Mouse (Mus musculus) T-helper 2 cell (primary cell): ENCODE data around the gene Myh2.

Source experiments
- in situ Hi-C: fragments of 300-600 bp; cut with MboI, MseI; formaldehyde crosslinking; loops from one replicate; pipeline ENCODE4 v1.15.1; 2025; ENCODE audit warnings: high pct_unique_total_duplicates

Gene Myh2

DNA sequence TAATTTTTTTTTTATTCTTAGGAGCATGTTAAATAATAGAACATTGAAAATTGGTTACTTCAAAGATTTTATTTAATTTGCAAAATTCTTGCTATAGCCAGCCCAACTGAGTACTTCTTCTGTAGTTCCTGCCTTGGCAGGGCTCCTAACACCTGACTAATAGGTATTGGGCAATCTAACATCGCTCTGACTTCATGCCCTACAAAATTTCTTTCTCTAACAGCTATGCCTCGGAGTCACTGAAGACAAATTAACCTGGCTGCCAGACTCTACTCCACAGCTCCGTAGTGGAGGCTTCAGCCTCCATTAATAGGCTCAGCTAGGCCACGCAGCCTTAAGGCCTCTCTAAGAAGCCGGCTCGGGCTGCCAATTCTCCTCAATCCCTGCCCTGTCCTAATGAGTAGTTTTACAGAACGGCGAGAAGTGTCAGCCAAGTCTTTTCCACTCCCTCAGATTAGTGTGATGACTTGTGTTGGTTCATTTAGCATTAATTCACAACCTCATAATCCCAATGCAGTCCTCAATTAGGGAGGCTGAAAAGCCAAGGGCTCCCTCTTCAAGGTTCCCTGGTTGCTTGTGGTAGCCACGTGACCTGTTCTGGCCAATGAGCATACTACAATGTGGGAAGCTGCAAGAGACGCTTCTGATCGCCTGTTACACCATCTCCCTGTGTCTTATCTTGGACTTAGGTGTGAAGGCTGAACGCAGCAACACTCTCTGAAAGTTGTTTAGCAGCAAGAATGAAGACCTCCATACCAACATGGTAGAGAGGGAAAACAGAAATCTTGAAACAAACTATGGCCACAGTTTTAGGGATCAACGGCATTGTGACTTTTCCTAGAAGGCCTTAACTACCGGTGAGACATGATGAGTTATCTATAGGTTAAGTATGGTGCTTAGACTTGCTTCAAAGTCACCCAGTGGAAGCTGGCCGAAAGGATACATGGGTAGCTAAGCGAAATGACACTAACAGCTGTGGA is 18.9 kb upstream of the Myh2 start:
- in situ Hi-C loops: no loop called here

DNA sequence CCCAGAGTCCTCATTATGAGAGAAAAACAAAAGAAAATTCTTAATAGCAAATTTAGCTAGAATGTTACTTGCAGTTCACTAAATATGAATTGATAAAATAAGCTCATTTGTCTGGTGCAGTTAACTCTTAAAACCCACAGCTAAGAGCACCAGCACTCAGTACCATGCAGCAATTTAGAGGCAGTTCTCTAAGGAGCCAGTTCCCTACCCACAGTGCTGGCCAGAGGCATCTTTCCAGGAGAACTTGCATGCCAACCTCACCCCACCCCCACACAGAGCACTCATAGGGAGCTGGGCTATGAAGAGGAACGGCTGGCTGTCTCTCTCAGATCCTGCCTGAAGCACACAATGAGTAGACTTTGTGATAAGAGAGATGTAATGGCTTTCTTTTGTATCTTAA is 17.7 kb upstream of the Myh2 start:
- in situ Hi-C loops: no loop called here

DNA sequence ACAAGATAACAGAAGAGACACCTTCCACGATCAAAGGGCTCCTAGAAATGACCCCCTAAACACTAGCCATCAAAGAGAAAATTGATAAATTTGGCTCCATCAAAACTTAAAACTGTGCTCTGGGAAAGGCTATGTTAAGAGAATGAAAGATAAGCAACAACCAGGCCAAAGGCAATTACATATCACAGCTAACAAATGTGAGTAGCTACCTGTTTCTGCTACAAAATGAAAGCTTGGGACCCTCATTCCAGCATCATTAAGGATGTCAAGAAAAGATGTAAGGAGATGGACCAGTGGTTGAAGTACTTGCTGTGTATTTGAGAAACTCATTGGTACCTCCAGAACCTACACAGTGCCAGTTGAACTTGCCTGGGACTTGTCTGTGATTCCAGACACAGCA is 17.0 kb upstream of the Myh2 start:
- in situ Hi-C loops: no loop called here

DNA sequence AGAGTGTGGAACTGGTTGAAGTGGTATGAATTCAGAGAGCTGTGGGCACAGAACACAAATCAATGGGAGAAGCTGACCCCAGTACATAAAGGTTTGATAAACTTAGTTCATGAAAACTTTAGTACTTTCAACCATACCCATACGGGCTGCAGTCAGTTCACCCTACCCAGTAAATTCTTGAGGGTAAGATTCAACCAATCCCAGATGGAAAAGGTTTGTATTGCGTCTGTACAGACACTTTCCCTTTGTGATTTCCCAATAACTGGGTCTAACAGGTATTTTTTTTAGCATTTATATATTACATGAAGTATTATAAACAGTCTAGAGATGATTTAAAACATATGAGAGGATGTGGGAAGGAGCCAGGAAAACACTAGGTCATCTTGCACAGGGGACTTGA is 15.2 kb upstream of the Myh2 start:
- in situ Hi-C loops: no loop called here

DNA sequence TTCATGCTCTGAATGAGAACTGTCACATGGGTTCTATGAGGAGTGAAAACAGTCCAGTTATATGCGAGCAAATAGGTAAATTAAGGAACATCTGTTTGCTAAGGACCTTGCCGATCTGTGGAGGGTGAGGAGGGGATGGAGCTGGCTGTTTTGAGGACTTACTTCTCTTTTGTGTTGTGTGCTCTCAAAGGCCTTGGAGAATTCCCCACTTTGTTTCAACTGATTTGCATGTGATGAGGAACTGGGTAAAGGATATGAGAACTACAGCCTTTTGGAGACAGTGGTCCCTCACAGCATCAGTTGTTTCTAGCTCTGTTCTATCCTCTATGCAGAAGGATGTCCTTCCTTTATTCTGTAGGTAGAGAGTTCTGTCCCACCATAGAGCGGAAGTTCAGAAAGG is 10.7 kb upstream of the Myh2 start:
- in situ Hi-C loops: no loop called here

DNA sequence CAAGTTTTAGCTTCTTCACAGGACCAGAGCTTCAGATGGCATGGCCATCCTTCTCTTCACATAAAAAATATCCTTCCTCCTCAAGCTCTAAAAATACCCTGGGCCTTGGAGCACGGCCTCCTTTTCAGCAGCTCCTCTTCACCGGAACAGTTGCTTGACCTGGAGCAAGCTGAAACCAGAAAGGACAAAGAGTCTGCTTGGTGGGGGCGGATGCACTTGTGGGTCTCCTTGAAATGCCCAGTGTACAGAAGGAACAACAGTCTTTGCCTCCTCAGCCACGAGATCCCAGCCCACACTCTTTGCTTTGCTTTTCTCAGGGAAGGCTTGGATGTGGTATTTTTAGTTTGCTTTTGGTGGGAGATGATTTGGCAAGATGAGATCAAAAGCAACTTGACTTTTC is 7.1 kb upstream of the Myh2 start:
- in situ Hi-C loops: no loop called here

DNA sequence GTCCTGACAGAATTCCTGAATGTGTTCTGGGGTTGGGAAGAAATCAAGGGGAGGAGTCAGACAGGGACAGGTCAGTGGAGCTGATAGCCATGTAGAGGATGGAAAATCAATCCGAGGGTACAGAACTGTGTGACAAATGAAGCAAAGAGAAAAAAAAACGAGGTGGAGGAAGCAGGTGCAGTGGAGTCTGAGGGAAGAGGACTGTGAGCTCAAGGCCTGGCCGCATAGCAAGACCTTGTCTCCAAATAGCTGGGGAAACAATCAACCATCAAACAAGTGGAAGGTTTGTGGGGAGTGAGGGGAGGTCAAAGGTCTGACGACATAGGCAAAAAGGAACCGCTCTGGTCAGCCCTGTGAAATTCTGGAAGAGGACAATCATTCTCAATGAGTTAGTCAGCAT is 6.0 kb upstream of the Myh2 start:
- in situ Hi-C loops: no loop called here

DNA sequence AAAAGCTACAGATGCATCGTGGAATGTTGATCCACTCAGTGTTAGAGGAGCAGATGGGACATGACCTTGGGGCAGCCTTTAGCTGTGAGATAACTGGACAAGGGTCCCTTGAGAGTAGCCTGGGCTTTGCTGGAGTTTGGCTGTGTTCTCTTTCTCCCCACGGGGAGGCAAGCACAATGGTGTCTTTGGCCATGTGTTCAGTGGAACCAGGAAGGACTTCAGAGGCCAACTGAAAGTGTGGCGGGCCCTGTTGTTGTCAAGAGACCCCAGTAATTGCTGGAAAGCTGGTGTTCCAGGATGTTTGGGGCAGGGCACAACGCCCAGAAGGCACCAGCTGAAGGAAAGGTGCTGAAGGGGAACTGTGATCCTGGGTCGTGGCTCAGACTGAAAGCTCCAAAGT is 1.5 kb upstream of the Myh2 start:
- in situ Hi-C loops: no loop called here

DNA sequence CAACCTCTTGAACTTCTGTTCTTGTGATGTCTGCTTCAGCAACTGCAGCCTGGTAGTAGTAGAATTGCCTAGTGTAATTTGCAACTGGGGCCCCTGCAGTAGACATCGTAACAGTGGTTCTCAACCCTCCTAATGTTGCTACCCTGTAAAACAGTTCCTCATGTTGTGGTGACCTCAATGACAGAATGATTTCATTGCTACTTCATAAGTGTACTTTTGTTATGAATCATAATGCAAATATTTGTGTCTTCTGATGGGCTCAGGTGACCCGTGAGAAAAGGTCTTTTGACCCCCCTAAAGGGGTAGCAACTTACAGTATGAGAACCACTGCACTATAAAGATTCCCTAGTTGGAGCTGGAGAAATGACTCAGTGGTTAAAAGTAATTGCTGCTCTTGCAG is 1.6 kb downstream of the Myh2 start:
- in situ Hi-C loops: no loop called here

DNA sequence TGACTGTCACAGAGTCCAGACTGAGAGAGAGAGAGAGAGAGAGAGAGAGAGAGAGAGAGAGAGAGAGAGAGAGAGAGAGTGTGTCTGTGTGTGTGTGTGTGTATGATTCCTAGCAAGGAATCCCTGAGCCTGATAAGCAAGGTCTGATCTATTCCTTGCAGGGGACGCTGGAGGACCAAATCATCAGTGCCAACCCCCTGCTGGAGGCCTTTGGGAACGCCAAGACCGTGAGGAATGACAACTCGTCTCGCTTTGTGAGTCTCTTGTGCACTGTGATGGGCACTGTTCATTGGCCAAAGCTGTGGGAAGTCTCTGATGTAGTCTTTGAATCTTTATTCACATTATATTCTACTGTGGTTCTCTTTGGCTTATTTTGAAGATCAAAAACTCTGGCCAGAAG is 5.5 kb downstream of the Myh2 start:
- in situ Hi-C loops: no loop called here

DNA sequence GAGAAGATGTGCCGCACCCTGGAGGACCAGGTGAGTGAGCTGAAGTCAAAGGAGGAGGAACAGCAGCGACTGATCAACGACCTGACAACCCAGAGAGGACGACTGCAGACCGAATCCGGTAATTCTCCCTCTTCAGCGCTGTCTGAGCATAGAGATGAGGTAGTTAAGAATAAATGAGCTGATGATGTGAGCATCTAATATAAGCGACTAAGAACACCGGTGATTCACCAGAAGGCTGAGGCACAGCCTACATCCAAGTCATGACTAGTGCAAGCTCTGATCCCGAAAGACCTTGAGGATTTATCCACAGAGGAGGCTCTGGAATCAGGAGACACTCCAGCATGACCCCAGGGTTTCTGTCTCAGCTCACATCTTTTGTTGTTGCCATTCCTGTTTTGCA is 19.5 kb downstream of the Myh2 start:
- in situ Hi-C loops: no loop called here

DNA sequence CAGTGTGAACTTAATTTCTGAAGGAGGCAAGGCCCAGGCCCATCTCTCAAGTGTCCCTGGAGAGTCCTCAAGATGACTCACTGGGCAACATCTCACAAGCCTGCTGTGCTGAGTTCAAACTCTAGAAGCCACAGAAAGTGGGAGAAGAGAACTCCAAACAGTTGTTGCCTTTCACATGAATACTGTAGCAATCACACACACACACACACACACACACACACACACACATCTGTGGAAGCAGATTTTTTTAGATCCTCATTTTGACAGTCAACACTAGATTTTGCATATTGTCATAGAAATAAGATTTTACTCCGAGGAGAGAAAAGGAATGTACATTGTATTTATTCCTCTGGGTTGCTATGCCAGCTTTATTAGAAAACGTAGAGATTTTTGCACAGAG is 20.0 kb downstream of the Myh2 start:
- in situ Hi-C loops: no loop called here

DNA sequence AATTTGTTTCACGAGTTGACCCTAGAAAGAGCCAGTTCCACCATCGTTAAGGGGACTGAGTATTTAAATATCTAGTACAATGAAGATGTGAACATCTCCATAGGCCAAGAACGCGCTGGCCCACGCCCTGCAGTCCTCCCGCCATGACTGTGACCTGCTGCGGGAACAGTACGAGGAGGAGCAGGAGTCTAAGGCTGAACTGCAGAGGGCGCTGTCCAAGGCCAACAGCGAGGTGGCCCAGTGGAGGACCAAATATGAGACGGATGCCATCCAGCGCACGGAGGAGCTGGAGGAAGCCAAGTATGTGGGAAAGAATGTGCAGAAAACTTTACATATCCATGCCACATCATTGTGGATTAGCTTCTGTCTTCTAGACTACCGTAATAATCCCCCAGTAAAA is 20.7 kb downstream of the Myh2 start:
- in situ Hi-C loops: no loop called here

DNA sequence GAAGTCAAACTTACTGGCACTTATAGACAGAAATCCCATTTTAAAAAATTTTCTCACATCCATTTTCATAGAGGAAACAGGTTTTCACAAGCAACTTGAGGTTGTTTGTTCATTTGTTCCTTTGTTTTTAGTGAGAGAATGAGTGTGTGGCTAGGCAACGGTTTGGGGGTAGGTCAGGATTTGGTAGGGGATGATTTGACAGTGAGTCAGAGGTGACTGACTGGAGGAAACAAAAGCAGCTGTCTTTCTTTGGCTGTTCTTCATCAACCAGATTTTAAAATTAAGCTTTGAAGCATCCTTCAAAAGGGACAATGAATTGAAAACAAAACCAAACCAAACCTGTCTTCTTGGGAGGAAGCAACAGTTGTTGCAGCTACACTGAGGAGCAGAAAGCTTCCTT is 28.5 kb downstream of the Myh2 start:
- in situ Hi-C loops: no loop called here

DNA sequence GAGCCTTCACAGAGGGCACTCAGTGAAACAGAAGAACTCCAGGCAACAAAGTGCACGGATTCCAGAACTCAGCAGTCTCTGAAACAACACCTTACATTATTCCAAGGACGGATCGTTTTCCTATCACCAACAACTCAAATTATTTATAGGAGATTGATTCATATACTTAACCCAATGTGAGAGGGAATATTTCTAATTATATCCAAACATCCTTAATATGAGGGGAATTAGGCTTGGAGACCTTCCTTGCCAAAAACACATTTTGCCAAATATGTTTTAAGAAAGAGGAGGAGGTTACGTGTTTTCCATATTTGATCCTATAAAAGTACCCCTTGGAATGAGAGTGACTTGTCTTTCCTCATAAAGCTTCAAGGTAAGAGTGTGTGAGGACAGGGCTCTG is 28.9 kb downstream of the Myh2 start, which contains the start of gene Myh1:
Myh1 (plus strand) TSS at position 301 of the 400 bp plus-strand sequence.
- in situ Hi-C loops: no loop called here

DNA sequence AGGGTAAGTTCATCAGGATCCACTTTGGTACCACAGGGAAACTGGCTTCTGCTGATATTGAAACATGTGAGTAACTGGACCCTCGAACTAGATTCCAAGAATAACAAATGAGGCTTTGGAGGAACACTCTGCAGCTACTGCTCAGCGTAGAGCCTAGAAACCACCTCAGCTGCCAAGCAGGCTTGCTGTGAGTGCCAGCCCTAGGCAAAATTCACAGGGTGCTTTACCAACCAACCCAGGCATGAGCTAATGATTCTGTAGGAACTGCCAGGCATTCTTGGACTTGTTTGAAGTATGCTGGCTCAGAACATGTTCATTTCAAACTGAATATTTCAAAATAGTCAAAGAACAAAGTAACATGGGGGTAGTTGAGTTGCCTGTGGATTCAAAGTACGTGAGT is 33.9 kb downstream of the Myh2 start:
- in situ Hi-C loops: no loop called here

DNA sequence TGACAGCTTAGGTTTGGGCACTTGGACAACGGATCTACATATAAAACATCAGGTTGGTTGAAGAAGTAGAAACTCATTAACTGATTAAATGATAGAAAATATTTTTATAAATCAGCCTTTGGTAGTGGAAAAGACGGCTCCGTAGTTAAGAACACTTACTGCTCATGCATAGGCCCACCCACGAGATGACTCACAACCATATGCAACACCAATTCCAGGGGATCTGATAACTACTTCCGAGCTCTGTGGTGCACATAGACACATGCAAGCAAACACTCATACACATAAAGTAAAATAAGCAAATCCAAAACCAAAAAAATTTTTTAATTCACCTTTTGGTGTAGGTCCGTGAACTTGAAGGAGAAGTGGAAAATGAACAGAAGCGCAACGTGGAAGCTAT is 51.0 kb downstream of the Myh2 start:
- in situ Hi-C loops: no loop called here

DNA sequence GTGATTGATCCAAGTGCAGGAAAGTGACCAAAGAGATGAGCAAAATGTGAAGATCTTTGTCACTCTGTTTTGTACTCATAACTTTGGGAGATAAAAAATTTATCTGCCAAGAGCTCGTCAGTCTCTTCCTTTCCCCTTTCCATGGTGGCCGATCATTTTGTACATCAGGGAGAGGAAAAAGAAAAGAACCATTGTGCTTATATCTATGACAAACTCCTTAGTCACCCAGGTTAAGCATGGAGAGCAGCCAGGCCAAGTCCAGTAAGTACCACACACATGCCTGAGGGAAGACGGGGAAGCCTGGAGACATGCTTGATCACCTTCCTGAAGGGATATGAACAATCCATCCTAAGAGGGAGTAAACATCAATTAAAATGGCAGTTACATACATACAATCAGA is 53.6 kb downstream of the Myh2 start:
- in situ Hi-C loops: no loop called here

DNA sequence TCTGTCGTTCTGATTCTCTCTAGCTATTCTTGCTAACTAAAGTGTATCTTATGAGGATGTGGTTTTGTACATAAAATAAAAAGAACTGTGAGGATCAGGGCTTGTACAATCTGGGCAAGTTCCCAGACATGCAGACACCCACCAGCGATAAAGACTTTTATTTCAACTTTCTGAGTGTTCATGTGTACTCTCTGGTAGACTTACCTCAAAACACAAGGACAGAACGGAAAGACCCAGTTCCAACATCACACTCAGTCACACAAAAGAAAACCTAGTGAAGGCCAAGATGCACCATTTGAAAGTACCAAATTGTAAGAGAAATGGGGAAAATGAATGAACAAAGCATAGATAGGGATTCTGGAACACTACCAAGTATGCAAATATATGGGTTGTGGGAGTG is 57.9 kb downstream of the Myh2 start:
- in situ Hi-C loops: no loop called here

DNA sequence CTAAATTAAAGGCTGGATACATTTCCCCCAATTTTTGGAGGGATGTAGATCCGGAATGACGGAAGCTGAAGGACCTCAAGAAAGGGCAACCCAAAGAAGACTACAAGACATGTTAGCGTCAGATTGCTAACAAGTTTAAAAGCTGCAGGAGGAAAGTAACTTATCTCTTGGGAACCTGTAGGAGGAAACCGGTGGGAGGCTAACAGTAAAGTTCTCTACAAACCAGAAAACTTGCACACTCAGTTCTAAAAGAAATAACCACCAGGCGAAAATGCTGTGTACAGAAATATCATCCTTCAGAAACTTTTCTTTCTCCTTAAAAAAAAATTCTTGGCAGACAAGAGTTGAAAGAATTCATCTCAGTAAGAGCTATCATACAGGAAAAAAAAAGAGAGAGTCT is 58.3 kb downstream of the Myh2 start:
- in situ Hi-C loops: no loop called here

DNA sequence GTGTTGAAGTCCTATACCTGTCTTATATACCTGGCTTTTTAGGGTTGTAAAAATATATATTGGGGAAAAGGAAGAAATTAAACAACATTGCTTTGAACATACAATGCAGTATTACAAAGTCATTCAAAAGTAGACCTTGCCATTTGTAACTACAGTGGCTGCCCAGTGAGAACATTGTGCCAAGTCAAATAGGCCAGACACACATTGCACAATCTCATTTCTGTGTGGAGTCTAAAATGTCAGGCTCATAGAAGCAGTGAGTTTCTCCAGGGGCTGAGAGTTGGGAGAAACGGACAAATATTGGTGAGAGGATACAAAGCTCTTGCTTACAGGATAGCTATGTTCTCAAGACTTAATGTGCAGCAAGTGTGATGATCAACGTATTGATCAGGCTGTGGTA is 59.1 kb downstream of the Myh2 start:
- in situ Hi-C loops: no loop called here

DNA sequence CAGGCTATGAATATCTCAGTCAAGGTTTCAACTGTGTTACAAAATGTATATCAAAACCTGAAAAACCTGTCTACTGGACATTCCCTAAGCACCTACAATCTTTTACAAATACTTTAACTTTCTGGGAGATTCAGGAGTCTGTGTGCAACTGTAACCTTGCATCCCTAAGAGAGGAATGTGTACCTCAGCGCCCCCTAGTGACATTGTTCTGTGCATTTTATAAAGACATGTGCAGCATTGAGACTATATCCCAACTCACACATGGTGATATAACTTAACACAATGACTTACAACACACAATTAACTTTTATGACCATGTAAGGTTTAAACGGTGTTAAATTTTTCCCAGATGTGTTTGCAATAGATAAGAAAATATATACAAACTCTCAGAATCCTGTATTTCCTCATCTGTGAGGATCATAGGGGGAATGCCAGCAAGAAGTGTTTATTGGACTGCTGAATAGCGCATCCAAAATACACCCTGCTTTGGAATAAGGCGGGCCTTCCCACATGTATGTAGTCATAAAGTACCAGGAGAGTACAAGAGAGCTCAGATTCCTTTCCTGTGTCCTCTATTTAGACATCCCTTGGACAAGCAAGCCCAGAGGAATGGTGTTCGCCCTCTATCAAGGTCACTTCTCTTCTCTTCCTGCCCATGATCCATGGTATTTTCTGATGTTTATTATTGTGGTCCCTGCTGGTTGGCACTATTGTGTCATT is 65.0 kb downstream of the Myh2 start:
- in situ Hi-C loops: no loop called here

DNA sequence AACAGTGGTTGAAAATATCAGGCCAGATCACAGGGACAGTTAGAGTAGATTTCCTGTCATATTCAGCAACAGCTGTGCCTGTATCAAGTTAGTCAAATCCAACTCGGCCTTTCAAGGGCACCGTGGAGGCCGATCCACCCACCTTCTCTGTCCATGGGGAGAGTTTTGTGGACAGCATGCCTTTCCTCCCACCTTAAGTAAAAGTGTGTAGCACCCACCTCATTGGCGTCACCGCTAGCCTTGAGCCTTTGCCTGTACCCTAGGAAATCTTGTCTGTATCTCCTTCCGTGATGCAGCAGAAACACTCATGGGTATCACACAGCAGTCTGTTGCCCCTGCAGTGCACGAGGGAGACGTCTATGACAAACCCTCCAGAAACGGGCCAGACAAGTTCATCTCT is 66.0 kb downstream of the Myh2 start:
- in situ Hi-C loops: no loop called here
